12 mouse cellular contexts compared by ENCODE assay signal in the genomic region with DNA sequence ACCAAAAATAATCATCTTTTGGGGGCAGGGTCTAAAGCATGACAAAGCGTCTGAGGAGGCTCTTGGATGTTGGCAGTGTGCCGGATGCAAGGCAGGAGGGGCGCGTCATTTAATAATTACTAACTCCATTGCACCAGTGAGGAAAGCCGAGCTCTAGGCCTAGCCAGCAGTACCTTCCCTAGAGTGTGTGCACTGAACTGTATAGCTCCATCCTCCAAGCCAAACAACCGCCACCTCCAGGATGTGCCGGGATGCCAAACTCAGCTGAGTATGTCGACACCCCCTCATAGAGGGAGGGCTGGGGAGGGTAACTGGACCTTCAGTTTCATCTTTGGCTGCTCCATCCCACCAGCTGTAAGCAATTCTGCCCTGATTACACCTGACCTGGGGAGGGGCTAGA.
DNase-seq lines count a peak whose midpoint lies in the region; ATAC-seq and TF ChIP-seq lines count a peak whose summit lies in the region.
"Had no signal": no experiment of that assay in that cellular context is flagged by ENCODE, and none has a peak within 500 bp of the region (broad histone marks: within the 10 kb centered on the region; RNA-seq: fewer than 3 reads in every experiment).

No protein-coding gene starts in this region.

- peaks cover 7% of the 10 kb centered on the region for H3K4me1 ChIP-seq in forebrain, embryonic 15.5 days
- no peaks in the 10 kb centered on the region for H3K4me1 ChIP-seq in forebrain, postnatal 0 days (ENCODE audit: insufficient read depth)
- peaks cover 14% of the 10 kb centered on the region for H3K4me1 ChIP-seq in lung, embryonic 16.5 days (replicated peaks; ENCODE audit: control insufficient read depth, insufficient read depth, low read length)
- H3K4me1 ChIP-seq in embryonic facial prominence, embryonic 11.5 days (ENCODE audit: control insufficient read depth, insufficient read depth, low read length), result no peaks in the 10 kb centered on the region

- H3K9ac ChIP-seq in forebrain, embryonic 15.5 days (replicated peaks), result no peak overlapping the region
- H3K9ac ChIP-seq in forebrain, postnatal 0 days, result no peak overlapping the region
- H3K9ac ChIP-seq in lung, embryonic 16.5 days (ENCODE audit: low read length), result no peak overlapping the region
- H3K9ac ChIP-seq in embryonic facial prominence, embryonic 11.5 days (replicated peaks; ENCODE audit: low read length), result no peak overlapping the region
- H3K9ac ChIP-seq: heart, embryonic 13.5 days; limb, embryonic 12.5 days had no signal

- no peaks in the 10 kb centered on the region for H3K27me3 ChIP-seq in forebrain, embryonic 15.5 days
- no peaks in the 10 kb centered on the region for H3K27me3 ChIP-seq in forebrain, postnatal 0 days (ENCODE audit: insufficient read depth, low read length)
- no peaks in the 10 kb centered on the region for H3K27me3 ChIP-seq in lung, embryonic 16.5 days (ENCODE audit: control insufficient read depth, insufficient read depth, low read depth, low read length)
- H3K27me3 ChIP-seq in embryonic facial prominence, embryonic 11.5 days (ENCODE audit: control insufficient read depth, insufficient read depth, low read length), result no peaks in the 10 kb centered on the region
- H3K27me3 ChIP-seq: heart, embryonic 13.5 days; limb, embryonic 12.5 days had no signal

- DNase-seq in forebrain, postnatal 0 days, result no peak
- DNase-seq in lung, postnatal 36 days, result no peak
- DNase-seq in embryonic facial prominence, embryonic 11.5 days (ENCODE audit: low spot score), result peak; percentile 68
- peak; percentile 46 to 60 for DNase-seq in kidney, postnatal 25 days
- no peak for DNase-seq in left cerebral cortex, adult 9 months (ENCODE audit: low spot score in 2 of 2)
- DNase-seq in spleen, postnatal 10 days (ENCODE audit: low spot score in 2 of 2), result no peak
- DNase-seq: adrenal gland, postnatal 36 days; cerebellum, postnatal 25 days had no signal

- H3K4me3 ChIP-seq in forebrain, embryonic 15.5 days, result no peak overlapping the region
- H3K4me3 ChIP-seq in forebrain, postnatal 0 days (ENCODE audit: low read depth, low read length), result no peak overlapping the region
- no peak overlapping the region for H3K4me3 ChIP-seq in lung, embryonic 16.5 days (ENCODE audit: low read length)
- H3K4me3 ChIP-seq in embryonic facial prominence, embryonic 11.5 days (ENCODE audit: low read depth, low read length), result no peak overlapping the region
- H3K4me3 ChIP-seq: heart, embryonic 13.5 days; limb, embryonic 12.5 days had no signal

- WGBS in forebrain, embryonic 15.5 days, result 62% methylated on average over 8 of the region's 8 CpGs
- WGBS in forebrain, postnatal 0 days, result 42% methylated on average over 8 of the region's 8 CpGs
- WGBS in lung, embryonic 16.5 days, result 38% methylated on average over 8 of the region's 8 CpGs
- WGBS in embryonic facial prominence, embryonic 11.5 days, result 45% methylated on average over 8 of the region's 8 CpGs

- no peak for TF ChIP-seq CTCF in forebrain, postnatal 0 days (IDR thresholded peaks at IDR 0.05; ENCODE audit: low read depth)

- 0 out of 2 replicates have a peak, but pooled peaks have one; percentile 55 for ATAC-seq in forebrain, embryonic 15.5 days (replicated peaks)
- ATAC-seq in forebrain, postnatal 0 days, result no peak
- peak; percentile 66 for ATAC-seq in lung, embryonic 16.5 days (ENCODE audit: low read depth)
- ATAC-seq in embryonic facial prominence, embryonic 11.5 days (replicated peaks; ENCODE audit: insufficient number of reproducible peaks, low FRiP score, low TSS enrichment, low read depth), result peak; percentile 74

- H3K36me3 ChIP-seq in forebrain, embryonic 15.5 days, result no peaks in the 10 kb centered on the region
- H3K36me3 ChIP-seq in forebrain, postnatal 0 days (ENCODE audit: insufficient read depth), result no peaks in the 10 kb centered on the region
- no peaks in the 10 kb centered on the region for H3K36me3 ChIP-seq in lung, embryonic 16.5 days (ENCODE audit: control insufficient read depth, insufficient read depth, low read length)
- H3K36me3 ChIP-seq in embryonic facial prominence, embryonic 11.5 days (replicated peaks; ENCODE audit: control insufficient read depth, insufficient read depth, low read depth, low read length), result no peaks in the 10 kb centered on the region
- H3K36me3 ChIP-seq: heart, embryonic 13.5 days; limb, embryonic 12.5 days had no signal

- H3K27ac ChIP-seq in forebrain, embryonic 15.5 days (replicated peaks), result no peak overlapping the region
- H3K27ac ChIP-seq in forebrain, postnatal 0 days (ENCODE audit: low read depth, low read length), result no peak overlapping the region
- H3K27ac ChIP-seq in lung, embryonic 16.5 days (ENCODE audit: low read length), result no peak overlapping the region
- no peak overlapping the region for H3K27ac ChIP-seq in embryonic facial prominence, embryonic 11.5 days (replicated peaks; ENCODE audit: low read depth, low read length)
- H3K27ac ChIP-seq: heart, embryonic 13.5 days had no signal

- H3K4me2 ChIP-seq in forebrain, embryonic 15.5 days (replicated peaks), result no peak overlapping the region
- H3K4me2 ChIP-seq in forebrain, postnatal 0 days (ENCODE audit: low read depth), result no peak overlapping the region
- no peak overlapping the region for H3K4me2 ChIP-seq in lung, embryonic 16.5 days (ENCODE audit: low read depth, low read length)
- no peak overlapping the region for H3K4me2 ChIP-seq in embryonic facial prominence, embryonic 11.5 days (ENCODE audit: low read depth, low read length)
- H3K4me2 ChIP-seq: heart, embryonic 13.5 days; limb, embryonic 12.5 days had no signal

- no peaks in the 10 kb centered on the region for H3K9me3 ChIP-seq in forebrain, embryonic 15.5 days
- no peaks in the 10 kb centered on the region for H3K9me3 ChIP-seq in forebrain, postnatal 0 days (ENCODE audit: low read length)
- peaks cover under 1% of the 10 kb centered on the region for H3K9me3 ChIP-seq in lung, embryonic 16.5 days (ENCODE audit: control insufficient read depth, low read length)
- H3K9me3 ChIP-seq in embryonic facial prominence, embryonic 11.5 days (replicated peaks; ENCODE audit: control insufficient read depth, low read length), result no peaks in the 10 kb centered on the region
- H3K9me3 ChIP-seq: limb, embryonic 12.5 days had no signal

Comparison
In these comparisons a context has a peak if more than half of its experiments do, and no peak if none do; other contexts are left out.
1. DNase-seq: peak in embryonic facial prominence, embryonic 11.5 days (single experiment) and kidney, postnatal 25 days (2 of 2); none in forebrain, postnatal 0 days (single experiment), lung, postnatal 36 days (single experiment), left cerebral cortex, adult 9 months (0 of 2) and spleen, postnatal 10 days (0 of 2).